Mouse (Mus musculus) lung, postnatal 0 days (tissue): ENCODE results near the gene Arhgef19. TPM values are rescaled to one million over a fixed set of nuclear protein-coding genes. Genes with fewer than 3 reads are reported as not detected.

ENCODE experiments used
- ATAC-seq: fragments of 200-750 bp; cut with Nextera tagmentation; 2 replicates; pipeline ENCODE4 v1.8.0; 2017; ENCODE audit warnings: moderate library complexity
- DNase-seq: peaks from one replicate; pipeline ENCODE4 v3.0.0-alpha.2; 2016; ENCODE audit warnings: low spot score
- H3K27ac ChIP-seq: fragments of 300-500 bp; sonication (generic); 2 replicates; pipeline ENCODE4 v1.5.1; 2014; ENCODE audit warnings: antibody characterized with exemption, mild to moderate bottlenecking, low read length, mixed read lengths
- H3K27me3 ChIP-seq: fragments of 300-500 bp; sonication (generic); replicated peaks from 2 replicates; pipeline ENCODE4 v1.6.1; 2014; ENCODE audit warnings: low read length, mixed read lengths; ENCODE audit not compliant: insufficient read depth
- H3K36me3 ChIP-seq: fragments of 300-500 bp; sonication (generic); 2 replicates; pipeline ENCODE4 v1.6.1; 2014; ENCODE audit warnings: low read length, mixed read lengths; ENCODE audit not compliant: insufficient read depth
- H3K4me1 ChIP-seq: fragments of 300-500 bp; sonication (generic); 2 replicates; pipeline ENCODE4 v1.6.1; 2014; ENCODE audit warnings: antibody characterized with exemption, low read depth, low read length, mixed read lengths; ENCODE audit not compliant: insufficient read depth
- H3K4me2 ChIP-seq: fragments of 300-500 bp; sonication (generic); replicated peaks from 2 replicates; pipeline ENCODE4 v1.6.1; 2014; ENCODE audit warnings: low read depth, mild to moderate bottlenecking, low read length, moderate library complexity, mixed read lengths
- H3K4me3 ChIP-seq: fragments of 300-500 bp; sonication (generic); 2 replicates; pipeline ENCODE4 v1.5.1; 2014; ENCODE audit warnings: low read depth, low read length
- H3K9ac ChIP-seq: fragments of 300-500 bp; sonication (generic); replicated peaks from 2 replicates; pipeline ENCODE4 v1.6.1; 2014; ENCODE audit warnings: low read depth, mild to moderate bottlenecking
- H3K9me3 ChIP-seq: fragments of 300-500 bp; sonication (generic); 2 replicates; pipeline ENCODE4 v1.6.1; 2016; ENCODE audit warnings: low read length, mixed read lengths
- CTCF ChIP-seq: IDR thresholded peaks from 2 replicates; pipeline ENCODE4 v1.5.1; 2016; ENCODE audit warnings: antibody characterized with exemption, mild to moderate bottlenecking
- EP300 ChIP-seq: IDR thresholded peaks from 2 replicates; pipeline ENCODE4 v1.6.1; 2016; ENCODE audit warnings: antibody characterized with exemption, mild to moderate bottlenecking, control low read depth
- WGBS: fragments of 180-500 bp; shearing (Covaris S2); extraction: QIAGEN DNeasy Blood & Tissue Kit; methylation state at CpG from one replicate; pipeline ENCODE4 v1.1.7; 2014; 5-methylcytosine and 5-hydroxymethylcytosine counted together
- polyA plus RNA-seq: library from polyadenylated mRNA; unstranded; fragments of >200 nt; fragmentation: Nextera tagmentation; extraction: Ambion mirVana; gene quantifications from 2 replicates; pipeline ENCODE4 v1.2.1, GENCODE M21; 2015

The Arhgef19 gene
- polyA plus RNA-seq, 1 experiment from 2014 or later: 2.9 TPM

- no peak overlapping the region for H3K27ac ChIP-seq
- no peak for ATAC-seq
- H3K4me3 ChIP-seq: no peak overlapping the region
- peaks cover 17% of the 10 kb centered on the region; the same call in 1 of the 2 replicates for H3K4me1 ChIP-seq
- WGBS: 55% methylated on average over 8 of the region's 8 CpGs
- no peak for DNase-seq
- no peaks in the 10 kb centered on the region for H3K9me3 ChIP-seq
- H3K36me3 ChIP-seq: no peaks in the 10 kb centered on the region
- TF ChIP-seq CTCF (no peak), EP300 (no peak)
- no peaks in the 10 kb centered on the region for H3K27me3 ChIP-seq
- no peak overlapping the region for H3K9ac ChIP-seq
- no peak overlapping the region for H3K4me2 ChIP-seq
Observed at GRCm38 (mm10) chr4:141288152-141288551, 48.9 kb downstream of the Arhgef19 start.

GRCm38 (mm10) chr4:141291571-141292375, 52.5 kb downstream of the Arhgef19 start:
- H3K36me3 ChIP-seq: no peaks in the 10 kb centered on the region
- peak; percentile 33 for DNase-seq
- H3K9ac ChIP-seq: no peak overlapping the region
- H3K27me3 ChIP-seq: no peaks in the 10 kb centered on the region
- peaks cover 12% of the 10 kb centered on the region; the same call in 1 of the 2 replicates for H3K4me1 ChIP-seq
- no peak overlapping the region for H3K4me3 ChIP-seq
- H3K9me3 ChIP-seq: no peaks in the 10 kb centered on the region
- peak overlapping the region; percentile 48 for H3K4me2 ChIP-seq
- WGBS: 6% methylated on average over 14 of the region's 47 CpGs
- H3K27ac ChIP-seq: no peak overlapping the region
- TF ChIP-seq CTCF: no peak
- TF ChIP-seq EP300: no peak
- ATAC-seq: no peak

GRCm38 (mm10) chr4:141295774-141296186, 56.5 kb downstream of the Arhgef19 start:
- no peaks in the 10 kb centered on the region for H3K9me3 ChIP-seq
- no peaks in the 10 kb centered on the region for H3K36me3 ChIP-seq
- DNase-seq (no peak), ATAC-seq (no peak; the same call in 1 of the 2 replicates)
- H3K4me2 ChIP-seq: no peak overlapping the region
- no peak for TF ChIP-seq EP300
- no peak for TF ChIP-seq CTCF
- H3K4me3 ChIP-seq: no peak overlapping the region
- no peak overlapping the region for H3K27ac ChIP-seq
- WGBS: 5% methylated on average over 11 of the region's 15 CpGs
- H3K27me3 ChIP-seq: no peaks in the 10 kb centered on the region
- peaks cover 9% of the 10 kb centered on the region; the same call in 1 of the 2 replicates for H3K4me1 ChIP-seq
- no peak overlapping the region for H3K9ac ChIP-seq

GRCm38 (mm10) chr4:141297934-141298333, 58.6 kb downstream of the Arhgef19 start:
- Histone ChIP-seq H3K9me3 (no peaks in the 10 kb centered on the region), H3K36me3 (no peaks in the 10 kb centered on the region), H3K27me3 (no peaks in the 10 kb centered on the region), H3K27ac (no peak overlapping the region), H3K4me1 (no peaks in the 10 kb centered on the region), H3K4me2 (no peak overlapping the region), H3K9ac (no peak overlapping the region), H3K4me3 (no peak overlapping the region)
- ATAC-seq (no peak), DNase-seq (no peak)
- TF ChIP-seq EP300 (no peak), CTCF (no peak)
- WGBS: 66% methylated on average over 7 of the region's 7 CpGs

- no peak overlapping the region for H3K4me2 ChIP-seq
- WGBS: 42% methylated on average over 13 of the region's 13 CpGs
- H3K4me1 ChIP-seq: peaks cover 5% of the 10 kb centered on the region; the same call in 1 of the 2 replicates
- DNase-seq: no peak
- H3K9ac ChIP-seq: no peak overlapping the region
- no peaks in the 10 kb centered on the region for H3K36me3 ChIP-seq
- TF ChIP-seq CTCF: no peak
- TF ChIP-seq EP300: no peak
- no peak overlapping the region for H3K27ac ChIP-seq
- no peak for ATAC-seq
- H3K9me3 ChIP-seq: no peaks in the 10 kb centered on the region
- H3K27me3 ChIP-seq: no peaks in the 10 kb centered on the region
- no peak overlapping the region for H3K4me3 ChIP-seq
Observed at GRCm38 (mm10) chr4:141299356-141299755, 60.1 kb downstream of the Arhgef19 start.

GRCm38 (mm10) chr4:141300196-141300595, 60.9 kb downstream of the Arhgef19 start:
- ATAC-seq (no peak), DNase-seq (no peak)
- H3K27ac ChIP-seq: no peak overlapping the region
- H3K9ac ChIP-seq: no peak overlapping the region
- no peak overlapping the region for H3K4me2 ChIP-seq
- H3K9me3 ChIP-seq: no peaks in the 10 kb centered on the region
- H3K4me3 ChIP-seq: no peak overlapping the region
- 63% methylated on average over 4 of the region's 4 CpGs for WGBS
- peaks cover 5% of the 10 kb centered on the region; the same call in 1 of the 2 replicates for H3K4me1 ChIP-seq
- TF ChIP-seq EP300 (no peak), CTCF (no peak)
- H3K27me3 ChIP-seq: no peaks in the 10 kb centered on the region
- H3K36me3 ChIP-seq: no peaks in the 10 kb centered on the region
